Mouse (Mus musculus): Measurements from ENCODE around the gene Ptch1. TPM values are rescaled to one million over a fixed set of nuclear protein-coding genes. Genes with fewer than 3 reads are reported as not detected.
A peak's percentile ranks its signal among the peaks of the same experiment; 100 is the strongest.

The Ptch1 gene
- total RNA-seq, 1 experiment = 21.6 TPM

DNA sequence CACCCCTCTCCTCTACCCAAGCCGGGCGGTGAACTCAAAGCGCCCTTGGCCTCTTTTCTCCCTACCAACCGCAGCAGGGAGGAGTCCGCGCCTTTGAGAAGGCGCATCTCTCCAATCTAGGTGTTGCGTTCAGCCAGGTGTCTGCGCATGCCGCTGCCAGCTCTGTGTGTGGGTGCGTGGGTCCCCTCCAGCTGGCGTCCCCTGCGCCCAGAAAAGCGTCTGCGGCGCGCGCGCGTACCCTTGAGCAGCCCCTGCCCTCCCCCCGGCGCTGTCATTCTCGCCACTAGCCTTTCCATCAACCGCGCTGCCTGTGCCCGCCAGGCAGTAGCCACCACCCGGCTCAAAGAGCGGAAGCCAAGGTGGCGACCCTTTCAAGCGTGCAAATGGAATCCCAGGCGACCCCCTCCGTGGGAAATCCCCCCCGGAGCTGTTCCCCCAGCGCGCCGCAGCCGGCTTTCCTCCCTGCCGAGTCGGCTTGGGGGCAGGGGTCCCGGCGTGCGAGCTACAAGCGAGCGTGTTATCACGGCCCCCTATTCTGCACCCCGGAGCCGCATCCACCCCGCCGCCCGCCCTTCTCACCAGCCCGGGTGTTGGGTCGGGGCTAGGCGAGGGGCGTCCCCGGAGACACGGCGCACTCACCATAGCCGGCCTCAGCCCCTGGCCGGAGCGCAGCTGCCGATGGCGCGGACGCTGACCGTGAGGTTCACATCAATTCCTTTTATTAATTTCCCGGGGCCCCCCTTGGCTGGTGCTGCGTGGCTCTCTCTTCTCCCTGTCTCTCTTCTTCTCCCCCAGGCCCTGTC is 744 bp downstream of the Ptch1 start:
- H3K9ac ChIP-seq (ENCODE audit: insufficient read depth, low read depth, low read length, poor library complexity, severe bottlenecking) = peak overlapping the region; percentile 63
- in situ Hi-C loops (cut with MboI; ENCODE audit: low sequenced_read_pairs in 2 of 2, unreplicated experiment in 2 of 2) = no loop called here
- H3K36me3 ChIP-seq (ENCODE audit: control insufficient read depth, insufficient read depth, low read length, poor library complexity, severe bottlenecking) = no peaks in the 10 kb centered on the region
- peak overlapping the region; percentile 65 to 68 for H3K4me3 ChIP-seq (ENCODE audit: insufficient read depth in 1 of 2, low read depth in 1 of 2, low read length in 2 of 2, poor library complexity in 1 of 2, severe bottlenecking in 1 of 2)
- TF ChIP-seq ZNF384 (IDR thresholded peaks at IDR 0.05; ENCODE audit: low read depth, low read length) (no peak), CHD2 (IDR thresholded peaks at IDR 0.05; ENCODE audit: low read depth, low read length) (no peak), ZC3H11A (IDR thresholded peaks at IDR 0.05; ENCODE audit: borderline replicate concordance, low read depth, low read length) (no peak), MAFK (IDR thresholded peaks at IDR 0.05; ENCODE audit: insufficient read depth, low read depth, low read length) (no peak), HCFC1 (IDR thresholded peaks at IDR 0.05; ENCODE audit: borderline replicate concordance, insufficient read depth, low read length) (no peak)
- DNase-seq (ENCODE audit: low read depth, low spot score) = peak; percentile 15
- H3K27ac ChIP-seq (ENCODE audit: insufficient read depth, low read depth, low read length, poor library complexity, severe bottlenecking) = no peak overlapping the region
- H3K9me3 ChIP-seq (ENCODE audit: control insufficient read depth, insufficient read depth, low read depth, low read length) = no peaks in the 10 kb centered on the region
- H3K4me1 ChIP-seq (ENCODE audit: control insufficient read depth in 2 of 2, insufficient read depth in 2 of 2, low read length in 2 of 2, poor library complexity in 1 of 2) = peaks cover 2 to 4% of the 10 kb centered on the region in 2 experiments; a peak in 2 of 4 replicates

DNA sequence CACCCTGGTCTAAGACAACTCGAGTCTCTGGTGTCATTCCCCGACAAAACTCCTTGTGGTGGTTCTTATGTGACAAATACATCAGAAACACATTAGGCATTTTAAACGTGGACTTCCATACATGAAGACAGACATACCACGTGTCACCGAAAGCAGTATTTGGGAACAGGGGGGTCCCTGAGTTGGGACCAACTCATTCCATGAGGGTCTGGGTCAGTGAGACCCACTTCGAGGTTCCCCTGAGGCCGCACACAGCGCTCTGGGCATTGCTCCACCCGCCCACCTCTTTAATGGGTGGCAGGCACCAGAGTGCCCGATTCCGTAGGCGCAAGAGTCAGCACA is 1.3 kb downstream of the Ptch1 start:
- DNase-seq (ENCODE audit: low read depth, low spot score) = no peak
- Histone ChIP-seq H3K9me3 (ENCODE audit: control insufficient read depth, insufficient read depth, low read depth, low read length) (no peaks in the 10 kb centered on the region), H3K27ac (ENCODE audit: insufficient read depth, low read depth, low read length, poor library complexity, severe bottlenecking) (no peak overlapping the region), H3K4me3 (ENCODE audit: insufficient read depth in 1 of 2, low read depth in 1 of 2, low read length in 2 of 2, poor library complexity in 1 of 2, severe bottlenecking in 1 of 2) (peak overlapping the region; percentile 65 to 68), H3K36me3 (ENCODE audit: control insufficient read depth, insufficient read depth, low read length, poor library complexity, severe bottlenecking) (no peaks in the 10 kb centered on the region), H3K4me1 (ENCODE audit: control insufficient read depth in 2 of 2, insufficient read depth in 2 of 2, low read length in 2 of 2, poor library complexity in 1 of 2) (peaks cover 2 to 5% of the 10 kb centered on the region in 2 experiments; a peak in 2 of 4 replicates), H3K9ac (ENCODE audit: insufficient read depth, low read depth, low read length, poor library complexity, severe bottlenecking) (no peak overlapping the region)
- in situ Hi-C loops (cut with MboI; ENCODE audit: low sequenced_read_pairs in 2 of 2, unreplicated experiment in 2 of 2) = no loop called here
- TF ChIP-seq ZNF384 (IDR thresholded peaks at IDR 0.05; ENCODE audit: low read depth, low read length) (no peak), HCFC1 (IDR thresholded peaks at IDR 0.05; ENCODE audit: borderline replicate concordance, insufficient read depth, low read length) (no peak), MAFK (IDR thresholded peaks at IDR 0.05; ENCODE audit: insufficient read depth, low read depth, low read length) (no peak), CHD2 (IDR thresholded peaks at IDR 0.05; ENCODE audit: low read depth, low read length) (no peak), ZC3H11A (IDR thresholded peaks at IDR 0.05; ENCODE audit: borderline replicate concordance, low read depth, low read length) (no peak)

DNA sequence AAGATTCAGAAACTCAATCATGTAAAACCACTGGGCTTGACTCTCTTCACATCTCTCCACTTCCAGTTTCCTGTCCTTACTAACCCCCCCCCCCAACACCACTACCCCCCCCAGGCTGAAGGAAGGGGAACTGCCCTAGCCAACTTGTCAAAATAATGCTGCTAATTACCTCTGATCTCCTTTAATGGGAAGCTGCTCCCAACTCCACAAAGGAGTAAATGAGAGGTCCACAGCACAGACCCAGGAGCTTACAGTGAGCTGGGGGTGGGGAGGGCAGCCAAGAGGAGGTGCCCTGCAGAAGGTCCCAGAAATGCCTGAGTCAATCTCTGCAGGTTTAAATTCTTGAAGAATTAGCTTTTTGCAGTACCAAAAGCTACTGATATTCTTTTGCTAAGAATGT is 2.9 kb downstream of the Ptch1 start:
- in situ Hi-C loops (cut with MboI; ENCODE audit: low sequenced_read_pairs in 2 of 2, unreplicated experiment in 2 of 2) = no loop called here
- H3K4me3 ChIP-seq (ENCODE audit: insufficient read depth in 1 of 2, low read depth in 1 of 2, low read length in 2 of 2, poor library complexity in 1 of 2, severe bottlenecking in 1 of 2) = no peak overlapping the region
- no peak for TF ChIP-seq HCFC1 (IDR thresholded peaks at IDR 0.05; ENCODE audit: borderline replicate concordance, insufficient read depth, low read length)
- no peak for TF ChIP-seq ZC3H11A (IDR thresholded peaks at IDR 0.05; ENCODE audit: borderline replicate concordance, low read depth, low read length)
- no peak for TF ChIP-seq MAFK (IDR thresholded peaks at IDR 0.05; ENCODE audit: insufficient read depth, low read depth, low read length)
- no peak for TF ChIP-seq ZNF384 (IDR thresholded peaks at IDR 0.05; ENCODE audit: low read depth, low read length)
- TF ChIP-seq CHD2 (IDR thresholded peaks at IDR 0.05; ENCODE audit: low read depth, low read length) = no peak
- H3K27ac ChIP-seq (ENCODE audit: insufficient read depth, low read depth, low read length, poor library complexity, severe bottlenecking) = no peak overlapping the region
- H3K9ac ChIP-seq (ENCODE audit: insufficient read depth, low read depth, low read length, poor library complexity, severe bottlenecking) = no peak overlapping the region
- H3K36me3 ChIP-seq (ENCODE audit: control insufficient read depth, insufficient read depth, low read length, poor library complexity, severe bottlenecking) = no peaks in the 10 kb centered on the region
- peaks cover 2 to 9% of the 10 kb centered on the region in 2 experiments; a peak in 2 of 4 replicates for H3K4me1 ChIP-seq (ENCODE audit: control insufficient read depth in 2 of 2, insufficient read depth in 2 of 2, low read length in 2 of 2, poor library complexity in 1 of 2)
- no peaks in the 10 kb centered on the region for H3K9me3 ChIP-seq (ENCODE audit: control insufficient read depth, insufficient read depth, low read depth, low read length)
- DNase-seq (ENCODE audit: low read depth, low spot score) = no peak

DNA sequence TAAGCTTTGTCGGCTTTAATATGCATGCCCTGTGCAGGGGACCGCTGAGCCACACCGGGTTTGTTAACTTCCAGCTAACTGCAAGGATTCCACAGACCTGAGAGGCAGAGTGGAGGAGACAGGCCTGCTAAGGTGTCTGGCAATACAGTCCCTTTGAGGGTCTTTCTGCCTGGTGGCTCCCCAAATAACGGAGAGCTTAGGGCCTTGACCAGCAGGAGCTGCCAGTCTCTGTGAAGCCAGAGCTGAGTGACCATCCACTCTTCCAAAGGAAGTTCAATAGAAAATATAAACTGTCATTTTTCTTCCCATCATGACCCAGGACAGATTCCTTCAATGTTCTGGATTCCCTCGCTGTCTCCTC is 4.0 kb downstream of the Ptch1 start:
- no peak overlapping the region for H3K4me3 ChIP-seq (ENCODE audit: insufficient read depth in 1 of 2, low read depth in 1 of 2, low read length in 2 of 2, poor library complexity in 1 of 2, severe bottlenecking in 1 of 2)
- no peaks in the 10 kb centered on the region for H3K9me3 ChIP-seq (ENCODE audit: control insufficient read depth, insufficient read depth, low read depth, low read length)
- no peaks in the 10 kb centered on the region for H3K36me3 ChIP-seq (ENCODE audit: control insufficient read depth, insufficient read depth, low read length, poor library complexity, severe bottlenecking)
- H3K4me1 ChIP-seq (ENCODE audit: control insufficient read depth in 2 of 2, insufficient read depth in 2 of 2, low read length in 2 of 2, poor library complexity in 1 of 2) = peaks cover 2 to 9% of the 10 kb centered on the region in 2 experiments; a peak in 2 of 4 replicates
- TF ChIP-seq ZC3H11A (IDR thresholded peaks at IDR 0.05; ENCODE audit: borderline replicate concordance, low read depth, low read length) = no peak
- no peak for TF ChIP-seq ZNF384 (IDR thresholded peaks at IDR 0.05; ENCODE audit: low read depth, low read length)
- TF ChIP-seq HCFC1 (IDR thresholded peaks at IDR 0.05; ENCODE audit: borderline replicate concordance, insufficient read depth, low read length) = no peak
- no peak for TF ChIP-seq MAFK (IDR thresholded peaks at IDR 0.05; ENCODE audit: insufficient read depth, low read depth, low read length)
- TF ChIP-seq CHD2 (IDR thresholded peaks at IDR 0.05; ENCODE audit: low read depth, low read length) = no peak
- H3K27ac ChIP-seq (ENCODE audit: insufficient read depth, low read depth, low read length, poor library complexity, severe bottlenecking) = no peak overlapping the region
- no peak overlapping the region for H3K9ac ChIP-seq (ENCODE audit: insufficient read depth, low read depth, low read length, poor library complexity, severe bottlenecking)
- no peak for DNase-seq (ENCODE audit: low read depth, low spot score)
- in situ Hi-C loops (cut with MboI; ENCODE audit: low sequenced_read_pairs in 2 of 2, unreplicated experiment in 2 of 2) = no loop called here
